Mouse (Mus musculus) bone marrow macrophage, adult 2 months (primary cell): Measurements from ENCODE around the gene Krtap9-5.

ENCODE experiments used
- CTCF ChIP-seq: IDR thresholded peaks from 2 replicates; pipeline ENCODE4 v1.5.1; 2012; ENCODE audit warnings: low read depth, mild to moderate bottlenecking, low read length, moderate library complexity
- POLR2A ChIP-seq: IDR thresholded peaks from 2 replicates; pipeline ENCODE4 v1.6.1; 2012; ENCODE audit warnings: mild to moderate bottlenecking, low read depth, low read length, borderline replicate concordance

DNA sequence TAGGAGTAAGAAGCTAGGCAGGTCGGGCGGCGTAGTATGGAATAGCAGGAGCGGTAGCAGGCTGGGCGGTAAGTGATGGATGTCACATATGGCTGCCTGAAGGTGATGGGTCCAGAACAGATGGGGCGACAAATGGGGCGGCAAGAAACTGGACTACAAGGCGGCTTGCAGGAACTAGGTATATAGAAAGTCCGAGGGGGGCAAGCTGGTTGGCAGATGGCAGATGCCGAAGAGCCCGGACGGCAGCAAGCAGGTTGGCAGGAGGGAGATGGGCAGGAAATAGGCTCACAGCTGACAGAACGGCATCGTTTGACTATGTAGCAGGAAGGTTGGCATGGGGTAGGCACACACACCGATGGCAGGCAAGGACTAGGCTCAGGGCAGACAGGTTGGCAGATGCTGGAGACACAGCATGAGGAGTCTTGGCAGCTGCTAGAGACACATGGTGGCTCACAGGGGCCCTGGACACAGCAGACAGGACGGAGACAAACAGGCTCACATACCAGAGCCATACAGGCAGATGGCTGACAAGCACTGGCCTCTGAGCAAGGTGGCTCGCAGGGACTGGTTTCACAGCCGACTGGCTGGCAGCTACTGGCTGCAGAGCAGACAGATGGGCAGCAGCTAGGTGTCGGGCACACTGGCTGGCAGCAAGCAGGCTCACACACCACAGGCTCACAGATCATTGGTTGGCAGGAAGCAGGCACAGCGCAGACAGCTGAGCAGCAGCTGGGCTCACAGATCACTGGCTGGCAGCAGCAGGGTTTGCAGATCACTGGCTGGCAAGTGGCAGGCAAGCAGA is 37.2 kb downstream of the Krtap9-5 start:
- no peak for TF ChIP-seq POLR2A
- no peak for TF ChIP-seq CTCF
